ENCODE assay signal across 8 mouse cellular contexts in genomic region chrX:168639556-168640356, GRCm38 (mm10). TPM values are rescaled to one million over a fixed set of nuclear protein-coding genes. Genes with fewer than 3 reads are reported as not detected.
DNase-seq lines count a peak whose midpoint lies in the region; ATAC-seq and TF ChIP-seq lines count a peak whose summit lies in the region.

No protein-coding gene starts in this region.

- H3K9ac ChIP-seq in heart, embryonic 11.5 days (ENCODE audit: low read depth, low read length) = 0 out of 2 replicates have a peak overlapping the region, but pooled peaks have one; percentile 11
- no peak overlapping the region for H3K9ac ChIP-seq in kidney, embryonic 15.5 days

- no peaks in the 10 kb centered on the region; the same call in 1 of the 2 replicates for H3K27me3 ChIP-seq in heart, embryonic 11.5 days (ENCODE audit: control insufficient read depth, insufficient read depth, low read length)
- H3K27me3 ChIP-seq in kidney, embryonic 15.5 days = peaks cover 26% of the 10 kb centered on the region; the same call in 1 of the 2 replicates

- no peaks in the 10 kb centered on the region for H3K9me3 ChIP-seq in heart, embryonic 11.5 days (replicated peaks; ENCODE audit: control insufficient read depth, low read length)
- H3K9me3 ChIP-seq in kidney, embryonic 15.5 days (replicated peaks) = no peaks in the 10 kb centered on the region

- H3K4me3 ChIP-seq in bone marrow macrophage, adult 2 months (ENCODE audit: insufficient read depth, low read length) = peak overlapping the region; percentile 52
- H3K4me3 ChIP-seq in embryonic fibroblast, embryonic 13.5 days (ENCODE audit: insufficient read depth, low read length) = peak overlapping the region; percentile 42
- peak overlapping the region; percentile 36 for H3K4me3 ChIP-seq in heart, embryonic 11.5 days (ENCODE audit: low read depth, low read length)
- peak overlapping the region; percentile 43 for H3K4me3 ChIP-seq in kidney, embryonic 15.5 days (replicated peaks)

- H3K4me2 ChIP-seq in heart, embryonic 11.5 days = peak overlapping the region; percentile 46
- H3K4me2 ChIP-seq in kidney, embryonic 15.5 days = peak overlapping the region; percentile 49

- no peak for ATAC-seq in heart, embryonic 11.5 days (replicated peaks; ENCODE audit: insufficient number of reproducible peaks, low FRiP score, low TSS enrichment)
- peak; percentile 76; the same call in 1 of the 2 replicates for ATAC-seq in kidney, embryonic 15.5 days (replicated peaks; ENCODE audit: low FRiP score)

- 21% methylated on average over 11 of the region's 11 CpGs for WGBS in heart, embryonic 11.5 days (ENCODE audit: insufficient replicate concordance)
- WGBS in kidney, embryonic 15.5 days = 24% methylated on average over 11 of the region's 11 CpGs

- H3K27ac ChIP-seq in bone marrow macrophage, adult 2 months (ENCODE audit: insufficient read depth, low read depth, low read length) = peak overlapping the region; percentile 55
- no peak overlapping the region; the same call in 1 of the 2 replicates for H3K27ac ChIP-seq in embryonic fibroblast, embryonic 13.5 days (ENCODE audit: insufficient read depth, low read length)
- no peak overlapping the region for H3K27ac ChIP-seq in heart, embryonic 11.5 days (ENCODE audit: low read depth, low read length)
- peak overlapping the region; percentile 37; the same call in 1 of the 2 replicates for H3K27ac ChIP-seq in kidney, embryonic 15.5 days

- TF ChIP-seq POLR2A in bone marrow macrophage, adult 2 months (IDR thresholded peaks at IDR 0.05; ENCODE audit: borderline replicate concordance, low read depth, low read length) = no peak
- TF ChIP-seq POLR2A in embryonic fibroblast, embryonic 13.5 days (IDR thresholded peaks at IDR 0.05; ENCODE audit: low read depth, low read length) = no peak

- peak; percentile 21 for TF ChIP-seq CTCF in bone marrow macrophage, adult 2 months (IDR thresholded peaks at IDR 0.05; ENCODE audit: low read depth, low read length)
- TF ChIP-seq CTCF in embryonic fibroblast, embryonic 13.5 days (IDR thresholded peaks at IDR 0.05; ENCODE audit: borderline replicate concordance, insufficient read depth, low read length) = 0 out of 2 replicates have a peak, but pooled peaks have one; percentile 17

- DNase-seq in A20 (ENCODE audit: low read depth, low spot score) (peak; percentile 82), liver (peak; percentile 60)
- peak; percentile 3 to 7 for DNase-seq in monocyte, adult 2 months (ENCODE audit: low read depth in 1 of 2, low spot score in 2 of 2)
- DNase-seq in spleen, postnatal 14 days (ENCODE audit: low spot score in 2 of 2) = peak; percentile 20 to 56

- H3K4me1 ChIP-seq in bone marrow macrophage, adult 2 months (ENCODE audit: control insufficient read depth, insufficient read depth, low read length) = no peaks in the 10 kb centered on the region
- peaks cover under 1% of the 10 kb centered on the region; the same call in 1 of the 2 replicates for H3K4me1 ChIP-seq in embryonic fibroblast, embryonic 13.5 days (ENCODE audit: control insufficient read depth, insufficient read depth, low read length)
- H3K4me1 ChIP-seq in heart, embryonic 11.5 days (ENCODE audit: control insufficient read depth, insufficient read depth, low read length) = no peaks in the 10 kb centered on the region
- H3K4me1 ChIP-seq in kidney, embryonic 15.5 days = no peaks in the 10 kb centered on the region

- no peaks in the 10 kb centered on the region for H3K36me3 ChIP-seq in heart, embryonic 11.5 days (ENCODE audit: control insufficient read depth, insufficient read depth, low read length)
- H3K36me3 ChIP-seq in kidney, embryonic 15.5 days = no peaks in the 10 kb centered on the region

RNA-seq across cellular contexts. Expression of gene Msl3, which starts 33.9 kb away (rescaled TPM):
- polyA plus RNA-seq in bone marrow macrophage, adult 2 months (2012; ENCODE audit: insufficient read depth, insufficient read length, missing spikeins) = 44.2 and 47.1 TPM in 2 replicates
- 47.3 and 61.7 TPM in 2 replicates for polyA plus RNA-seq in embryonic fibroblast, embryonic 13.5 days (2011; ENCODE audit: insufficient read length, low read depth, missing spikeins)
- polyA plus RNA-seq in heart, embryonic 11.5 days (2014; fragmentation: Nextera tagmentation; extraction: Ambion mirVana) = 33.8 and 36.1 TPM in 2 replicates
- polyA plus RNA-seq in kidney, embryonic 15.5 days (2015; fragmentation: Nextera tagmentation; extraction: Ambion mirVana) = 37.9 and 40.3 TPM in 2 replicates

Comparison
In these comparisons a context has a peak if more than half of its experiments do, and no peak if none do; other contexts are left out.
1. DNase-seq: peak in every context shown above with its lines; median percentile 82 in A20; 60 in liver; 38 in spleen, postnatal 14 days; 5 in monocyte, adult 2 months.
2. H3K27ac ChIP-seq: peak in bone marrow macrophage, adult 2 months (single experiment) and kidney, embryonic 15.5 days (single experiment); none in embryonic fibroblast, embryonic 13.5 days (single experiment) and heart, embryonic 11.5 days (single experiment).
3. Peak in every context shown above with its lines, with median percentiles within 50 percentile points of each other: H3K4me3 ChIP-seq.